8 mouse cellular contexts compared by ENCODE assay signal in the genomic region with DNA sequence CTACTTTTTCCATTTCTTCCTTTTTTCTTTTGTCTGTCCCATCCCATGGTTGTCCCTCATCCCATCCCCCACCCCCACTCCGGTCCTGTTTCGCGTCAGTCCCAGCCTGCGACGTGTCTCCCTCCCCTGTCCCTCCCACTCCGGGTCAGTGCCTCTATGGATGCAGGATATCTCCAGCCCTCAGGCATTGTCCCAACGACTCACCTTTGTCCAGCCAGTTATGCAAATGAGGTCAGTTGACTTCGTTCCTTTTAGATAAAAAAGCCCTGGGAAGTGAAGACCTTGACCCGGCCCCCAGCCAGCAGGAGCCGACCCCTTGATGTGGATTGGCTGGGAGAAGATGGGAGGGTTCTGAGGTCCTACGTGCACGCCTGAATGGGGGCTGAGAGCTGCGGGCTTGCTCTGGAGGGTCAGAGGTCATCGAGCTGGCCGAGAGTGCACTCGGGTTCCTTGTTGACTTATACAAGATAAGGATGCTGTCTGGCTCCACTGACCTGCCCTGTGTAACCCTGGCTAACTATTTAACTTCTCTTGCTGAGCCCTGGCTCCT. TPM values are rescaled to one million over a fixed set of nuclear protein-coding genes. Genes with fewer than 3 reads are reported as not detected.
DNase-seq lines count a peak whose midpoint lies in the region; ATAC-seq and TF ChIP-seq lines count a peak whose summit lies in the region.

No protein-coding gene starts in this region.

- H3K36me3 ChIP-seq in ES-Bruce4 (ENCODE audit: control insufficient read depth, insufficient read depth, low read length, poor library complexity, severe bottlenecking): peaks cover 9% of the 10 kb centered on the region; the same call in 1 of the 2 replicates
- H3K36me3 ChIP-seq in hindbrain, embryonic 11.5 days (ENCODE audit: control insufficient read depth, insufficient read depth, low read length): 0 out of 2 replicates have a peak, but pooled peaks cover 3% of the 10 kb centered on the region
- H3K36me3 ChIP-seq in limb, embryonic 15.5 days: peaks cover 12% of the 10 kb centered on the region; the same call in 1 of the 2 replicates

- peak overlapping the region; percentile 49 for H3K9ac ChIP-seq in ES-Bruce4 (ENCODE audit: low read depth, poor library complexity, severe bottlenecking)
- H3K9ac ChIP-seq in hindbrain, embryonic 11.5 days (ENCODE audit: low read depth, low read length): peak overlapping the region; percentile 1; the same call in 1 of the 2 replicates
- no peak overlapping the region for H3K9ac ChIP-seq in limb, embryonic 15.5 days

- WGBS in bone marrow, adult 2 months: 8% methylated on average over 16 of the region's 16 CpGs
- under 1% methylated on average over 16 of the region's 16 CpGs for WGBS in hindbrain, embryonic 11.5 days
- WGBS in limb, embryonic 15.5 days: 2% methylated on average over 16 of the region's 16 CpGs

- TF ChIP-seq CTCF in ES-Bruce4 (IDR thresholded peaks at IDR 0.05; ENCODE audit: low read depth, low read length): no peak
- no peak for TF ChIP-seq CTCF in bone marrow, adult 2 months (IDR thresholded peaks at IDR 0.05; ENCODE audit: control insufficient read depth, insufficient read depth, low read length)
- TF ChIP-seq CTCF in left cerebral cortex, adult 2 months (IDR thresholded peaks at IDR 0.05): no peak

- no peaks in the 10 kb centered on the region for H3K27me3 ChIP-seq in ES-Bruce4 (ENCODE audit: control insufficient read depth, insufficient read depth, low read length, poor library complexity, severe bottlenecking)
- H3K27me3 ChIP-seq in hindbrain, embryonic 11.5 days (ENCODE audit: control insufficient read depth, insufficient read depth, low read length): no peaks in the 10 kb centered on the region
- no peaks in the 10 kb centered on the region for H3K27me3 ChIP-seq in limb, embryonic 15.5 days

- H3K27ac ChIP-seq in ES-Bruce4 (ENCODE audit: insufficient read depth, low read length): peak overlapping the region; percentile 84
- H3K27ac ChIP-seq in bone marrow, adult 2 months (ENCODE audit: control insufficient read depth, insufficient read depth, low read depth, low read length, poor library complexity): no peak overlapping the region
- H3K27ac ChIP-seq in hindbrain, embryonic 11.5 days (ENCODE audit: low read depth, low read length): no peak overlapping the region
- H3K27ac ChIP-seq in limb, embryonic 15.5 days: no peak overlapping the region; the same call in 1 of the 2 replicates
- no peak overlapping the region for H3K27ac ChIP-seq in left cerebral cortex, adult 2 months

- peak overlapping the region; percentile 30 for H3K4me2 ChIP-seq in hindbrain, embryonic 11.5 days (replicated peaks; ENCODE audit: low read depth, low read length)
- H3K4me2 ChIP-seq in limb, embryonic 15.5 days: peak overlapping the region; percentile 59

- H3K9me3 ChIP-seq in ES-Bruce4 (replicated peaks; ENCODE audit: control insufficient read depth, insufficient read depth, low read length, poor library complexity, severe bottlenecking): no peaks in the 10 kb centered on the region
- no peaks in the 10 kb centered on the region for H3K9me3 ChIP-seq in hindbrain, embryonic 11.5 days (ENCODE audit: control insufficient read depth, low read length)
- H3K9me3 ChIP-seq in limb, embryonic 15.5 days: no peaks in the 10 kb centered on the region

- H3K4me3 ChIP-seq in ES-Bruce4 (ENCODE audit: low read depth, low read length): peak overlapping the region; percentile 43
- peak overlapping the region; percentile 21 for H3K4me3 ChIP-seq in bone marrow, adult 2 months (replicated peaks; ENCODE audit: control insufficient read depth, low read depth, low read length)
- peak overlapping the region; percentile 10 for H3K4me3 ChIP-seq in hindbrain, embryonic 11.5 days (ENCODE audit: low read depth, low read length)
- peak overlapping the region; percentile 38 for H3K4me3 ChIP-seq in limb, embryonic 15.5 days
- no peak overlapping the region for H3K4me3 ChIP-seq in left cerebral cortex, adult 2 months

- peak; percentile 99 for TF ChIP-seq EP300 in ES-Bruce4 (IDR thresholded peaks at IDR 0.05; ENCODE audit: insufficient read depth, low read depth, low read length)

- peaks cover 10% of the 10 kb centered on the region for H3K4me1 ChIP-seq in ES-Bruce4 (ENCODE audit: control insufficient read depth, insufficient read depth, low read length)
- no peaks in the 10 kb centered on the region; the same call in 1 of the 2 replicates for H3K4me1 ChIP-seq in bone marrow, adult 2 months (ENCODE audit: control insufficient read depth, insufficient read depth, low read length)
- H3K4me1 ChIP-seq in hindbrain, embryonic 11.5 days (replicated peaks; ENCODE audit: control insufficient read depth, insufficient read depth, low read length): 0 out of 2 replicates have a peak, but pooled peaks cover 2% of the 10 kb centered on the region
- H3K4me1 ChIP-seq in limb, embryonic 15.5 days: peaks cover 15% of the 10 kb centered on the region

- ATAC-seq in hindbrain, embryonic 11.5 days (ENCODE audit: low FRiP score): peak; percentile 77
- ATAC-seq in limb, embryonic 15.5 days (ENCODE audit: insufficient number of reproducible peaks, low FRiP score, low TSS enrichment, low read depth): no peak
- no peak for ATAC-seq in monocyte, adult 5-6 weeks (replicated peaks; ENCODE audit: insufficient number of reproducible peaks, low FRiP score, low TSS enrichment, poor library complexity, severe bottlenecking)

- intact Hi-C loops in left cerebral cortex, adult 2 months (cut with DNase I): loop anchor here (2.0 to 5.0 kb wide), 4 partner anchors 56 to 226 kb away; no protein-coding TSS in a partner anchor

- peak; percentile 50 for DNase-seq in hindbrain, embryonic 11.5 days (ENCODE audit: low spot score)
- DNase-seq in retina, embryonic 14.5 days (ENCODE audit: low spot score): peak; percentile 51
- no peak for DNase-seq in left cerebral cortex, adult 2 months (ENCODE audit: extremely low spot score in 1 of 2, low spot score in 2 of 2)
- DNase-seq in cerebellum, adult 9-10 months: no peak

- peak; percentile 26 for TF ChIP-seq POLR2A in ES-Bruce4 (IDR thresholded peaks at IDR 0.05; ENCODE audit: insufficient read depth, low read length)
- TF ChIP-seq POLR2A in bone marrow, adult 2 months (IDR thresholded peaks at IDR 0.05; ENCODE audit: borderline replicate concordance, control insufficient read depth, low read depth, low read length): no peak

RNA-seq across cellular contexts. Expression of a gene that starts 8.4 kb away (rescaled TPM):
- 150 and 169 TPM in 2 replicates for polyA plus RNA-seq in ES-Bruce4 (2011; ENCODE audit: insufficient read depth, insufficient read length, low read depth, missing spikeins)
- 2.8 and 29.2 TPM in 2 replicates for polyA plus RNA-seq in bone marrow, adult 2 months (2011; ENCODE audit: insufficient read depth, insufficient read length, low replicate concordance, missing spikeins)
- 380 and 392 TPM in 2 replicates for polyA plus RNA-seq in hindbrain, embryonic 11.5 days (2014; fragmentation: Nextera tagmentation; extraction: Ambion mirVana)
- polyA plus RNA-seq in limb, embryonic 15.5 days (2015; fragmentation: Nextera tagmentation; extraction: Ambion mirVana): 324 and 332 TPM in 2 replicates
- total RNA-seq in left cerebral cortex, adult 2 months (2021): 10 to 100 TPM; 78.6 to 80.1 TPM
- total RNA-seq in monocyte, adult 5-6 weeks (2017): 118 to 151 TPM (median 147 TPM) in 3 replicates

RNA-seq across cellular contexts. Expression of a gene that starts 19.8 kb away (rescaled TPM):
- 21.6 and 23.0 TPM in 2 replicates for polyA plus RNA-seq in ES-Bruce4 (2011; ENCODE audit: insufficient read depth, insufficient read length, low read depth, missing spikeins)
- 1.9 and 3.0 TPM in 2 replicates for polyA plus RNA-seq in bone marrow, adult 2 months (2011; ENCODE audit: insufficient read depth, insufficient read length, low replicate concordance, missing spikeins)
- polyA plus RNA-seq in hindbrain, embryonic 11.5 days (2014; fragmentation: Nextera tagmentation; extraction: Ambion mirVana): 14.3 and 16.8 TPM in 2 replicates
- polyA plus RNA-seq in limb, embryonic 15.5 days (2015; fragmentation: Nextera tagmentation; extraction: Ambion mirVana): 16.2 and 16.3 TPM in 2 replicates
- total RNA-seq in left cerebral cortex, adult 2 months (2021): 10 to 100 TPM; 26.0 to 26.2 TPM
- total RNA-seq in monocyte, adult 5-6 weeks (2017): 5.0 to 16.9 TPM (median 5.9 TPM) in 3 replicates

RNA-seq across cellular contexts. Expression of a gene that starts 26.2 kb away (rescaled TPM):
- 465 and 478 TPM in 2 replicates for polyA plus RNA-seq in ES-Bruce4 (2011; ENCODE audit: insufficient read depth, insufficient read length, low read depth, missing spikeins)
- polyA plus RNA-seq in bone marrow, adult 2 months (2011; ENCODE audit: insufficient read depth, insufficient read length, low replicate concordance, missing spikeins): 26.7 and 56.3 TPM in 2 replicates
- 88.2 and 108 TPM in 2 replicates for polyA plus RNA-seq in hindbrain, embryonic 11.5 days (2014; fragmentation: Nextera tagmentation; extraction: Ambion mirVana)
- 46.7 and 52.9 TPM in 2 replicates for polyA plus RNA-seq in limb, embryonic 15.5 days (2015; fragmentation: Nextera tagmentation; extraction: Ambion mirVana)
- total RNA-seq in left cerebral cortex, adult 2 months (2021): 100 to 1,000 TPM; 118 to 123 TPM
- 101 to 184 TPM (median 103 TPM) in 3 replicates for total RNA-seq in monocyte, adult 5-6 weeks (2017)

RNA-seq across cellular contexts. Expression of a gene that starts 54.8 kb away (rescaled TPM):
- polyA plus RNA-seq in ES-Bruce4 (2011; ENCODE audit: insufficient read depth, insufficient read length, low read depth, missing spikeins): 190 and 192 TPM in 2 replicates
- 19.1 and 43.1 TPM in 2 replicates for polyA plus RNA-seq in bone marrow, adult 2 months (2011; ENCODE audit: insufficient read depth, insufficient read length, low replicate concordance, missing spikeins)
- 82.5 and 84.8 TPM in 2 replicates for polyA plus RNA-seq in hindbrain, embryonic 11.5 days (2014; fragmentation: Nextera tagmentation; extraction: Ambion mirVana)
- polyA plus RNA-seq in limb, embryonic 15.5 days (2015; fragmentation: Nextera tagmentation; extraction: Ambion mirVana): 129 and 131 TPM in 2 replicates
- 100 to 1,000 TPM; 214 to 225 TPM for total RNA-seq in left cerebral cortex, adult 2 months (2021)
- total RNA-seq in monocyte, adult 5-6 weeks (2017): 31.7 to 47.7 TPM (median 45.7 TPM) in 3 replicates

Comparison
In these comparisons a context has a peak if more than half of its experiments do, and no peak if none do; other contexts are left out.
1. DNase-seq: peak in hindbrain, embryonic 11.5 days (single experiment) and retina, embryonic 14.5 days (single experiment); none in left cerebral cortex, adult 2 months (0 of 2) and cerebellum, adult 9-10 months (single experiment).